Mouse (Mus musculus): ENCODE measurements at regions not wholly inside any gene's neighbourhood (a gene's known extent, or its start where the extent isn't known, plus 50 kb on each side); places are given as distances from the start of the nearest gene placed in this dataset.
A peak's percentile ranks its signal among the peaks of the same experiment; 100 is the strongest.

DNA sequence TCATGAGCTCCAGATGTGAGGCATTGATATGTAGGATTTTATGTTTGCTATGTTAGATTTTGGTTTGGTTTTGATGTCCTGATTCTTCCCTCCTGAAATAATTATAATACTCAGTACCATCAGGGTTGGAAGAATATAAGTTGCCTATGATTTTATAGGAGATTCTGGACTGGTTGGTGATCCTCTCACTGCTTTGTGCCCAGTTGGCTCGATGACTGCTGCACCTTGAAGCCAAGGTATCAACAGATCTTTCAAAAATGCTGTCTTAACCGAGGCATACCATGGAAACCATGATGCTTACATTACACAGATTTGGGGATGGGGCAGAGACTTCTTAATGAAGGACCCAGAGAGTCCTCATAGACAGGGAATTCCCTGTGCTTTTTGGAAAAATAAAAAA, 274.4 kb downstream of the Impad1 start:
- H3K4me2 ChIP-seq (ENCODE audit: low read length): no peak overlapping the region
- H3K9me3 ChIP-seq (replicated peaks; ENCODE audit: low read length): no peaks in the 10 kb centered on the region
- H3K27ac ChIP-seq: no peak overlapping the region
- H3K9ac ChIP-seq (ENCODE audit: low read depth, low read length): no peak overlapping the region
- no peaks in the 10 kb centered on the region for H3K27me3 ChIP-seq (ENCODE audit: insufficient read depth, low read length)
- H3K4me1 ChIP-seq (replicated peaks; ENCODE audit: insufficient read depth, low read length): no peaks in the 10 kb centered on the region
- WGBS: 81% methylated on average over 2 of the region's 2 CpGs
- no peak for ATAC-seq (replicated peaks; ENCODE audit: low FRiP score, low read depth)
- no peak overlapping the region for H3K4me3 ChIP-seq (replicated peaks; ENCODE audit: low read depth, low read length)
- H3K36me3 ChIP-seq (ENCODE audit: insufficient read depth, low read length): no peaks in the 10 kb centered on the region
- TF ChIP-seq CTCF (IDR thresholded peaks at IDR 0.05; ENCODE audit: low read depth): no peak
- no peak for DNase-seq (ENCODE audit: low spot score)

DNA sequence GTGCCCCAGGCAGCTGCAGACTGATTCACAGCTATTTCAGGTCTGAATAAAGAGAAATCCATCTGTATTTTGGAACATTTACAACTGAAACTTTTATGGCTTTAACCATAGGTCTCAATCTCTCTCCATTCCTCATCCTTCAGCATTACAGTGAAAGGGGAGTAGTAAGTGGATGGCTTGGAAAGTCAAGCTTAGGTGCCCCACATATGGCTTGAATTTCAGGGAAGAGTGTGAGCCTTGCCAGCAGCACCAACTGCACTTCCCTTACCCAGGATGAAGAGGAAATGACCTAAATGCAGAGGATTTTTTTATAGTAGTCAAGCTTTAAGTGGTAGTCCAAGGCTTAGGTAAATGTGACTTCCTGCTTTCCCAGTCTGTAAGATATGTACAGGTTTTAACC, 279.8 kb downstream of the Impad1 start:
- Histone ChIP-seq H3K4me1 (replicated peaks; ENCODE audit: insufficient read depth, low read length) (no peaks in the 10 kb centered on the region), H3K27ac (no peak overlapping the region), H3K9ac (ENCODE audit: low read depth, low read length) (no peak overlapping the region), H3K9me3 (replicated peaks; ENCODE audit: low read length) (no peaks in the 10 kb centered on the region), H3K4me3 (replicated peaks; ENCODE audit: low read depth, low read length) (no peak overlapping the region), H3K4me2 (ENCODE audit: low read length) (no peak overlapping the region), H3K36me3 (ENCODE audit: insufficient read depth, low read length) (no peaks in the 10 kb centered on the region), H3K27me3 (ENCODE audit: insufficient read depth, low read length) (no peaks in the 10 kb centered on the region)
- no peak for ATAC-seq (replicated peaks; ENCODE audit: low FRiP score, low read depth)
- TF ChIP-seq CTCF (IDR thresholded peaks at IDR 0.05; ENCODE audit: low read depth): no peak
- no peak for DNase-seq (ENCODE audit: low spot score)

DNA sequence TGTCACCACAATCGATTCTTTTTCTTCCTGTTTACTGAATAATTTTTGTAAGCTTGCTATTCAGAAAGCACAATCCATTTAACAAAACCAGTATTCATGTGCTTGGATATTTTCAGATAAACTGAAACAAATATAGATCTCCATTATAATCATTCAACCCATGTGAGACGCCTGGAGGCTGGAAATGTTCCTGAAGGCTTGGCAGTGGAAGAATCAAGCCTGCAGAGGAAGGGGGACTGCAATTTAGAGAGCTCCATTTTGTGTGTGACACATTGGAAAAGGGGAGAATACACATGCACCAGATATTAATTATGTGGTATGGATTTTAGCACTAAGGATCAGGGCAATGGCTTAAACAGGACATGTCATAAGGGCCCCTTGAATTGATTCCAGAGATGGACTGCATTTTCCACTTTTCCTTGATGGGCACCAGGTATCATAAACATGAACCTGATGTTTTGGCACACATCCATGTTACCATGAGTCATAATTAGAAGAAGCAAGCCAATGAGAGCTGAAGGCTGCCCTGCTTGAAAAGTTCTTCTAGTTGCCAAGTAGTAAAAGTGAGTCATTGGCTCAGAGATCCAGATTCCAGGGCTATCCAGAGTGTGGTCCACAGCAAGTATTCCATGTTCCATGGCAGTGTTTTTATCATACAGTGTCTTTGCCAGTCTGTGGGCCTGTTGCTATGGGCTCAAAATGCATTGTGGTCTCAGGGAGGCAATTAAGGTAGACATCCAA, 282.8 kb downstream of the Impad1 start:
- no peak for ATAC-seq (replicated peaks; ENCODE audit: low FRiP score, low read depth)
- 82% methylated on average over 2 of the region's 2 CpGs for WGBS
- Histone ChIP-seq H3K4me1 (replicated peaks; ENCODE audit: insufficient read depth, low read length) (no peaks in the 10 kb centered on the region), H3K27ac (no peak overlapping the region), H3K27me3 (ENCODE audit: insufficient read depth, low read length) (no peaks in the 10 kb centered on the region), H3K4me2 (ENCODE audit: low read length) (no peak overlapping the region), H3K4me3 (replicated peaks; ENCODE audit: low read depth, low read length) (no peak overlapping the region), H3K9ac (ENCODE audit: low read depth, low read length) (no peak overlapping the region), H3K9me3 (replicated peaks; ENCODE audit: low read length) (no peaks in the 10 kb centered on the region), H3K36me3 (ENCODE audit: insufficient read depth, low read length) (no peaks in the 10 kb centered on the region)
- no peak for DNase-seq (ENCODE audit: low spot score)
- no peak for TF ChIP-seq CTCF (IDR thresholded peaks at IDR 0.05; ENCODE audit: low read depth)

DNA sequence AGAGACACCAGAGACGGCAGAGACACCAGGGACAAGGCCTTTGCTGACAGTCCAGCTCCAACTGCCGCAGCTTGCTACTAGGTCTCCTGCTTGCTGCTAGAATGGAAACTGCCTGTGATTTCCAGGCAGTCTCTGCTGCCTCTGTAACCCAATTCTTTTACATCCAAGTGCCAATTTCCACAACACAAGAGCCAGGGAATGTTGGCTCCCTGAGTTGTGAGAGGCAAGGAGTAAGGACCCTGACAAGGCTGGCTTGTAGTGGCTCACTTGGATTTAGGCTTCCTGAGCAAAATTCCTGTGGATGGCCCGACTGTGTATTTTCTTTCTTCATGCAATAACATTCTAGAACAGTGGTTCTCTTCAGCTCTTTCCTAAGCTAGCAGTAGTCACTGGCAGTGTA, 283.9 kb downstream of the Impad1 start:
- TF ChIP-seq CTCF (IDR thresholded peaks at IDR 0.05; ENCODE audit: low read depth): no peak
- Histone ChIP-seq H3K36me3 (ENCODE audit: insufficient read depth, low read length) (no peaks in the 10 kb centered on the region), H3K4me1 (replicated peaks; ENCODE audit: insufficient read depth, low read length) (no peaks in the 10 kb centered on the region), H3K9me3 (replicated peaks; ENCODE audit: low read length) (no peaks in the 10 kb centered on the region), H3K27me3 (ENCODE audit: insufficient read depth, low read length) (no peaks in the 10 kb centered on the region), H3K9ac (ENCODE audit: low read depth, low read length) (no peak overlapping the region), H3K27ac (no peak overlapping the region), H3K4me2 (ENCODE audit: low read length) (no peak overlapping the region), H3K4me3 (replicated peaks; ENCODE audit: low read depth, low read length) (no peak overlapping the region)
- ATAC-seq (replicated peaks; ENCODE audit: low FRiP score, low read depth) (no peak), DNase-seq (ENCODE audit: low spot score) (no peak)
- WGBS: 56% methylated on average over 3 of the region's 3 CpGs

DNA sequence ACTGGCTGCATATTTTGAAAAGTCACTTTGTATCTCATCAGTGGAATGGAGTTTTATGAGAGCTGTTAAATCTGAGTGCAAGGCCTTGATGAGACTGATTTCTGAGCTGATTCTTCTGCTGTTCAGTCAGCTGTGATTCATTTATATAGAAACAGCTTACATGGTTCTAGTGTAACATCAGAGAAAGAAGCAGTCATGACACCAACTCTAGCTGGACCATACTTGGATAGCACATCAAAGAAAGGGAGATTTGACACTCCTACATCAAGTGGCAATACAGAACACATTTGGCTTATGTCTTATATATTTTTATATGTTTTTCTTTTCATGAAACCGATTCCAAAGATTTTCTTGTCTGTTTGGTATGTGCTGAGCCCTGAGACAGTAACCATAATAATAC, 296.0 kb downstream of the Impad1 start:
- DNase-seq (ENCODE audit: low spot score): peak; percentile 76

DNA sequence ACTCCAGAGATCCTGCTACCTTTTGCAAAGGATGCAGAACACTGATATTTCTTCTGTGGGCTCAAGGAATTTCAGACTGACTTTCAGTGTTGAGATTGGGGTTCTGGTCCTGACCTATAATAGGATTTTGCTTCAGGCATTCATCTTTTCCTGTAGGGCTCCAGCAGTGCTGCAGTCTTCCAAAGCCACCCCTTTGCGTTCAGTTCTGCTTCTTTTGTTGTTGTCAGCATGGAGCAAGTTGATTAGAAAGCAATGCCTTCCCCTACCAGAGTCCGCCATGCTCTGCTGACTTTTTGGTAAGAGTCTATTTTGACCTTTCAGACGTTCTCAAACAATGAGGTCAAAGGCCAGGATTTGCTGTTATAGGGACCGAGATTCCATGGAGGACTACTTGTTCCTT, 297.0 kb downstream of the Impad1 start:
- WGBS: 49% methylated on average over 4 of the region's 4 CpGs
- no peak for ATAC-seq (replicated peaks; ENCODE audit: low FRiP score, low read depth)
- H3K27ac ChIP-seq: peak overlapping the region; percentile 38; the same call in 1 of the 2 replicates
- no peaks in the 10 kb centered on the region for H3K27me3 ChIP-seq (ENCODE audit: insufficient read depth, low read length)
- H3K9ac ChIP-seq (ENCODE audit: low read depth, low read length): no peak overlapping the region
- no peaks in the 10 kb centered on the region for H3K9me3 ChIP-seq (replicated peaks; ENCODE audit: low read length)
- H3K36me3 ChIP-seq (ENCODE audit: insufficient read depth, low read length): no peaks in the 10 kb centered on the region
- H3K4me1 ChIP-seq (replicated peaks; ENCODE audit: insufficient read depth, low read length): no peaks in the 10 kb centered on the region
- H3K4me2 ChIP-seq (ENCODE audit: low read length): no peak overlapping the region
- TF ChIP-seq CTCF (IDR thresholded peaks at IDR 0.05; ENCODE audit: low read depth): no peak
- DNase-seq (ENCODE audit: low spot score): no peak
- no peak overlapping the region for H3K4me3 ChIP-seq (replicated peaks; ENCODE audit: low read depth, low read length)

More for the DNA sequence above, 296.0 kb downstream of the Impad1 start:
- H3K27me3 ChIP-seq (ENCODE audit: insufficient read depth, low read length): no peaks in the 10 kb centered on the region
- TF ChIP-seq CTCF (IDR thresholded peaks at IDR 0.05; ENCODE audit: low read depth): no peak
- ATAC-seq (replicated peaks; ENCODE audit: low FRiP score, low read depth): peak; percentile 57; the same call in 1 of the 2 replicates
- WGBS: 50% methylated on average over 1 of the region's 1 CpGs
- no peaks in the 10 kb centered on the region for H3K4me1 ChIP-seq (replicated peaks; ENCODE audit: insufficient read depth, low read length)
- H3K4me3 ChIP-seq (replicated peaks; ENCODE audit: low read depth, low read length): no peak overlapping the region
- no peak overlapping the region for H3K9ac ChIP-seq (ENCODE audit: low read depth, low read length)
- no peaks in the 10 kb centered on the region for H3K9me3 ChIP-seq (replicated peaks; ENCODE audit: low read length)
- no peak overlapping the region for H3K27ac ChIP-seq
- H3K4me2 ChIP-seq (ENCODE audit: low read length): no peak overlapping the region
- no peaks in the 10 kb centered on the region for H3K36me3 ChIP-seq (ENCODE audit: insufficient read depth, low read length)

Data from kidney, postnatal 0 days (tissue).